Mouse (Mus musculus) heart, postnatal 14 days (tissue): ENCODE data around the gene Smarcc2. TPM values are rescaled to one million over a fixed set of nuclear protein-coding genes. Genes with fewer than 3 reads are reported as not detected.

Source experiments
- DNase-seq, 2 experiments: peaks; one replicate each; pipeline ENCODE4 v3.0.0; 2021 to 2022
- intact Hi-C: fragments of 180-260 bp; cut with DNase I; formaldehyde crosslinking; loops from one replicate; pipeline ENCODE4 v1.15.1; 2025
- total RNA-seq, 2 experiments: library from RNA; stranded (reverse); gene quantifications; 2 replicates each; pipeline ENCODE4 v1.2.3; 2021

Smarcc2 gene
- total RNA-seq, 2 experiments from 2014 or later, result 76.6 to 80.5 TPM

DNA sequence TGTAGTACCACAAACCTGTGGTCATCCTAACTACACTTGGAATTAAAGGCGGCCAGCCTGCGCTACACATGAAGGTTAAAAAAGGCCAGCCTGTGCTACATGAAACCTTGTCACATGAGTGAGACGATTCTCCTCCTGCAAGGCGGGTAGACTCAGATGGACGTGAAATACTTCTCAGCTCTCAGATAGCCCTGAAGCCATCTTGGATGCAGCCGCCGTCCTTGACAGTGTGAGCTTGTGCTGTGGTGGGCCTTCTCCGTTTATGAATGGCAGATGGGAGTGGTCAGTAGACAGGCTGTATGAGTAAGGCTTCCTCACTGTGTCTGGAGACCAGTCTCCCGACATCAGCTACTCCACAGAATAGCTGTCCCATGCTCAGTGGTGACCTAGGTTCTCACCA is 50.2 kb downstream of the Smarcc2 start:
- no peak for DNase-seq
- intact Hi-C loops, result no loop called here

GRCm38 (mm10) chr10:128509831-128510230 is 50.8 kb downstream of the Smarcc2 start:
- no peak for DNase-seq
- intact Hi-C loops, result no loop called here

- intact Hi-C loops, result no loop called here
- no peak for DNase-seq
Measured at GRCm38 (mm10) chr10:128510301-128510700, 51.3 kb downstream of the Smarcc2 start.

DNA sequence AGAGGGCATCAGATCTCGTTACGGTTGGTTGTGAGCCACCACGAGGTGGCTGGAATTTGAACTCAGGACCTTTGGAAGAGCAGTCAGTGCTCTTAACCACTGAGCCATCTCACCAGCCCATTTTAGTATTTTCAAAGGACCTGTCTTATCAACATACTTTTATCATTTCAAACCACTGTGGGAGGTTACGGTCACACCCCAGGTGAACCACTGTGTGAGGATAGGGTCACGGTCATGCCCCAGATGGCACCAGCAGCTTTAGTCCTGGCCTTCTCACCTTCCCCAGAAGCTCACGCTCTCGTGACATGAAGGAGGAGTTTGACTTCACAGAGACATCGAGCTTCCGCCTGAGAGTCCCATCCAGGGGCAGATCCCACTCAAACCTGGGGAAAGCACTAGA is 52.1 kb downstream of the Smarcc2 start:
- intact Hi-C loops, result no loop called here
- DNase-seq, result no peak

GRCm38 (mm10) chr10:128511761-128512160 is 52.7 kb downstream of the Smarcc2 start:
- no peak for DNase-seq
- intact Hi-C loops, result no loop called here

- intact Hi-C loops, result no loop called here
- no peak for DNase-seq
Measured at GRCm38 (mm10) chr10:128515044-128515443, 56.0 kb downstream of the Smarcc2 start.

DNA sequence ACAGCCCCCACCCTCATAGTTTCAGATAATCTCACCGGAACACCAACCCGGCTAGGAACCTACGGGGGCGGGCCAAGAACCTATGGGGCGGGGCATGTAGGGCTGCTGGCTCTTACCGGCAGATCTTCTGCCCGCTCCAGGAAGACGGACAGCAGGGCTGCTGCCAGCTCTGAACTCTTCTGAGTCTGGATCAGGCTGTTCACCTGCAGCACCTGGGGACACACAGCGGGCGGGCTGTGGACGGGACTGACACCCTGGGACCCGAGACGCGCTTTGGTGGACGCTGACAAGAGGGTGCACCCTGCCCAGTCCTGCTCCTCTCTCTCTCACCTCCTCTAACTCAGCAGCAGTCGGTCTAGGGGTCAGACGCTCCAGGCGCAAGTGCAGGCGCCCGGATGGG is 57.0 kb downstream of the Smarcc2 start:
- intact Hi-C loops, result no loop called here
- no peak for DNase-seq

GRCm38 (mm10) chr10:128516677-128517076 is 57.6 kb downstream of the Smarcc2 start:
- intact Hi-C loops, result no loop called here
- DNase-seq, result no peak

- peak; percentile 63 to 65 for DNase-seq
- intact Hi-C loops, result no loop called here
Measured at GRCm38 (mm10) chr10:128518833-128519232, 59.8 kb downstream of the Smarcc2 start.

- intact Hi-C loops, result loop anchor here (2.0 kb wide), 1 partner anchor 14 kb away; no protein-coding TSS in a partner anchor
Measured at GRCm38 (mm10) chr10:128520591-128520990, 61.5 kb downstream of the Smarcc2 start.

DNA sequence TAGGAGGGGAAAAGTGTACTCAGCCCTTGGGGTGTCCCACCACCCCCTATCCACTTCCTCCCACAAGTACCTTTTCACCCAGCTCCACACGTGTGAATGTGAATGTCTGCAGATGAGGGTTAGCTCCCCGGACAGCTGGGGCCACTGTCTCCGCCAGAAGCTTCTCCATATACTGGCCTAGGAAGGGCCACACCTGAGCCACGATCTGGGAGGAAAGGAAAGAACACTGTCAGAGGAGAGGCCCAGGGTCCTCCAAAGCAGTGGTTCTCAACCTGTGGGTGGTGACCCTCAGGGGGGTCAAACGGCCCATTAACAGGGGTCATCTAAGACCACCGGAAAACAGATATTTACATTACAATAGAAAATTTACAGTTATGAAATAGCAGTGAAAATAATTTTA is 63.3 kb downstream of the Smarcc2 start:
- no peak for DNase-seq
- intact Hi-C loops, result no loop called here

More at GRCm38 (mm10) chr10:128520591-128520990, 61.5 kb downstream of the Smarcc2 start:
- no peak for DNase-seq

DNA sequence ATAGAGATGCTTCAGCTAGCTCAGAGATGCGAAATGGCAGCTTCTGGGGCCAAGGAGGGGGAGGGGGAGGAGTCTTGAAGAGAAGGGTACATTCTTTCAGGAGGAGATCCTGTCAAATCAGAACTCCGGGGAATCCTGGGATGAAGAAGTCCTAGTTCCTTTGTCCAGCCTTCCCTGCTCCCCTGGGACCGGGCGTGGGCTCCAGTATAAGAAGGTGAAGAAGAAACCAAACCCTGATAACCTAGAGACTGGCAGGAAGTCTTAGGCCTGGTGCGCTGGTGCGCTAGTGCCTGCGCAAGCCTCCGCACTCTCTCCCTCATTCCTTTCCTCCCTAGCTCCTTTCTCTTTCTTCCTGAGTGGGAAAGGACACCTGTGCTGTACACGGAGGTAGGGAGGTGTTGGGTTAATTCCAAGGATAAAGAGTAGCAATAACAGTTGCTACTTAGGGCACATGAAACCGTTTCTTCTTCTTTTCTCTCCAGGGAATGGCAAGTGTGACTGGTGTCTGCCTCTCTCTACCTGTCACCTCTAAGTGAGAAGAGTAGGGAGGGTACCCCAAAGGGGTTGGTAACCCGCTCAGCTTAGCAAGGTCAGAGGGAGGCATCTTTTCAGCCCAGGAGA is 65.2 kb downstream of the Smarcc2 start:
- intact Hi-C loops, result no loop called here
- DNase-seq, result no peak

DNA sequence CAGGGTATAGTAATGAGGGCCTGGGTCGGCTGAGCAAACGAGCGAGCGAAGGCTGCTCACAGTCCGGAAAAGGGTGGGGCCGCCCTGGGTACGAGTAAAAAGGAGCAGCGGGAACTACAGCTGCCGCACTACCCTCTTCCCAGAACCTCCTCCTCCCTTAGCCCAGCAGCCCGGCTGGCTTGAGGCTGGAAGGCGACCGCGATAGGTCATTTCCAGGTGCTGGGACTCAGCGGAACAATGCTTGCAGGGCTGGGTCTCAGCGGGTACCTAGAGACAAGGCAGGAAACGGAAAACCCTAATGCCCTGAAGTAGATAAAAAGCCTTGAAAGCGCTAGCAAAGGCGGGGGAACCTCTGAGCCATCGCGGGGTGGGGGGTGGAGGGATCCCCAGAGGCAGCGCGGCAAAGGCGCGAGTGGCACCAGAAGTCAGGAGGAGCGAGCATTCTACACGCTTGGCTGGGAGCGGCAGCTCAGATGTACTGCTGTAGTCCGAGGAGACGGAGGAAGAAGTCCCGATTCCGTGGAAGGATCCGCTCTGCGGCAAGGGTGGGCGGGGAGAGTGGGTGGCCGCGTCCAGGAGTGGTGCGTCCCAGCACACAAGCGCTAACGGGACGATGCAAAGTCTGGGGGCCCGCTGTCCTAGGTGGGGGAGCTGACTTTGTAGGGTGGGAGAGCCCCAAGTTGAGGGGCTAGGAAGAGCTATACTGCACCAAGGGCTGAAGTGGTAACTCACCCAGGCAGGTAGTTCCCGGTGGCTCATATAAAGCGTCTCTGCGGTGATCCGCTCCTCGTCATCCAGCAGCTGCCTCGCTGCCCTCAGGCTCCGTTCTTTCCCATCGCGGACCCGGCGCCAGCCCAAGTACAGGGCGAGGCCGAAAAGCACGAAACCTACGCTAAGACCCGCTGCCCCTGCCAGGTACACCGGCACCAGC is 65.9 kb downstream of the Smarcc2 start:
- peak; percentile 52 to 59 for DNase-seq
- intact Hi-C loops, result no loop called here

DNA sequence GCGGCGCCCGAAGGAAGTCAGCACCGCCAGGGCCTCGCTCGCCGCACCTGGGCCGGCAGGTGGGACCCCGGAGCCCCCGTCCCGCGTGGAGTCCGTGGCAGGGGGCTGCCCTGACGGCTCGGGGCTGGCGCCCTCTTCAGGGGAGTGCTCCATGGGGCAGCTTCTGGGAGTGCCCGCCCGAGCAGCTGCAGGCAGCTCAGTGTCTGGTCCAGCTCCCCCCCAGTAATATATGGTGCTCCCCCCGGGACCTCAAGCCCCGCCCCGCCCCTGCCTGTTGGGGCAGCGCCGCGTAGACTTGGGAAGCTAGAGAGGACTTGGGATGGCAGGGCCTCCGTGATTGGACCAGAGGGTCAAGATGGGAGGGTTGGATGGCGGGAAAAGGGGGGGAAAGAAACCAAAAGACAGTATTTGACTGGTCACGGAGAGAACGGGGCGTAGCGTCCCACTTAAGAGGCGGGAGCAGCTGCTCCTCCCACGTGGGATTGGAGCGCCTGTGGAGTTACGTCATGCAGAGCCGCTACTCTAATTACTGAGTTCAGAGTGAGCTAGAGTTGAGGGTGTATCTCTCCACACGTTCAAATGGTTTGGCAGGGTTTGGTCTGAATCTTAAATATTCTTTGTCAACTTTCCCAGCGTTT is 66.7 kb downstream of the Smarcc2 start, which contains the start of gene Esyt1:
Gene Esyt1 (minus strand): TSS at position 201 of the 638 bp plus-strand sequence.
- DNase-seq, result peak; percentile 91
- intact Hi-C loops, result no loop called here

DNA sequence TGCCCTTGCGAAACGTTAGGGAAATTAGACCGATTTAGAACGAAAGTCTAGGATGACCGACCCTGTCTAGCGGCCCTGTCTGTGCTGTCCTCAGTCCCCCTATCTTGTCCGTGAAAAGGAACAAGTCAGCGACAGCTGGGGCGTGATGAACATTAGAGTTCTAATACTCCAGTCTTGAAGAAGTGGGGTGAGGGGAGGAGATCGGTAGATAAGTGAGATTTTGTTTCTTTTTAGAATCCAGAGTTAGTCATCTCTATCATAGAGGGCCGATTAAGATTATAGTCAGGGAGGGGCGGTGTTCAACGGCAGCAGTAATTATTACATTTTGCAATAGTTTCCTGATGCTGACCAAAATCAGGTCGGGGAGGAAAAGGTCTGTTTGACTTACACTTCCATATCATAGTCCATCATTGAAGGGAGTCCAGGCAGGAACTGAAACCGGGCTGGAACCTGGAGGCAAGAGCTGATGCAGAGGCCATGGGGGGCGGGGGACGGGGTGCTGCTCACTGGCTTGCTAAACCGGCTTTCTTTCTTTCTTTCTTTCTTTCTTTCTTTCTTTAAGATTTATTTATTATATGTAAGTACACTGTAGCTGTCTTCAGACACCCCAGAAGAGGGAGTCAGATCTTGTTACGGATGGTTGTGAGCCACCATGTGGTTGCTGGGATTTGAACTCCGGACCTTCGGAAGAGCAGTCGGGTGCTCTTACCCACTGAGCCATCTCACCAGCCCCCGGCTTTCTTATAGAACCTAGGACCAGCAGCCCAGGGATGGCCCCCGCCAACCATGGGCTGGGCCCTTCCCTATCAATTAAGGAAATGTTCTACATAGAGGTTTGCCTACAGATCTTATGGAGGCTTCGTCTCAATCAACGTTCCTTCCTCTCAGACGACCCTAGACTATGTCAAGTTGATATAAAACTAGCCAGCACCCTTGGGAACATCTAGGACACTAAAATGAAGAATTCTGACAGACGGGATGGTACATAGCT is 67.6 kb downstream of the Smarcc2 start:
- intact Hi-C loops, result no loop called here
- DNase-seq, result no peak

DNA sequence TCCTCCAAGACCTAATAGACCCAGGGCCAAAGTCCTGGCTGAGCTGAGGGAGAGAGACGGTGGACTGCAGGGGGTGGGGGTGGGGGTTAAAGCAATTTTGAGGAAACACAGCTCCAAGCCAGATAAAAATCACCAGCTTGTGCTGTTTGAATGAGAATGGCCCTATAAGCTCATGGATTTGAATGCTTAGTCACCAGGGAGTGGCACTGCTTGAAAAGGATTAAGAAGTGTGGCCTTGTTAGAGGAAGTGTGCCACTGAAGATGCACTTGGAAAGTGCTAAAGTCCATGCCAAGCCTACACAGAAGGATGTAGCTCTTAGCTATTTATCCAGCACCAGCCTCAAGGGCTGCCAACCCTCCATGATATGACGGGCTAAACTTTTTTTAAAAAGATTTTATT is 76.2 kb downstream of the Smarcc2 start:
- intact Hi-C loops, result loop anchor here (2.0 to 5.0 kb wide), 2 partner anchors 14 to 128 kb away; no protein-coding TSS in a partner anchor
- no peak for DNase-seq

- DNase-seq, result no peak
- intact Hi-C loops, result loop anchor here (1.0 to 5.0 kb wide), 3 partner anchors 15 to 128 kb away; no protein-coding TSS in a partner anchor
Measured at GRCm38 (mm10) chr10:128535624-128536265, 76.7 kb downstream of the Smarcc2 start.

DNA sequence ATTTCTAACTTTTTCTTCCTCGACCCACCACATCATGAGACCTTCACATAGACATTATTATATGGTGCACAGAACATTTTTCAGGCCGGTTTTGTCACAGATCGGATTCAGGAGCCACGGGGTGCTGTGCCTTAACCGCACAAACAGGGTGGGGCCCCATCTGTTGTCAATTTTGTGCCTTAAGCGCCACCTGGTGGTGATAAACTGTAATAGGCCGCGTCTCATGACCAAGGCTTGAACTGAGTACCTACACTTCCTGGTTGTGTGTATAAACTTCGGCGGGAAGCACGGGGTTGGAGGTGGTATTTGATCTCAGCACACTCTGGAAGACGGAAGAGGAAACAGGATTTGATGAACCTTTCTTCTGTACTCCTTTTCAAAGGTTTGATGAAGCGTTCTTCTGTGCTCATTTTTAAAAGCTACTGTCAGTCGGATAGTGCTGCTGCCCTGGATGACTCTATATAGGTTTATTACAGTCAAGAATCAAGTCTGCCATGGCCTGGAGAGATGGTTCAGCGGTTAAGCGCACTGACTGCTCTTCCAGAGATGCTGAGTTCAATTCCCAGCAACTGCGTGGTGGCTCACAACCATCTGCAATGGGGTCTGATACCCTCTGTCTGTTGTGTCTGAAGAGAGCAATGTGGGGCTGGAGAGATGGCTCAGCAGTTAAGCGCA is 77.4 kb downstream of the Smarcc2 start:
- peak; percentile 85 to 91 for DNase-seq
- intact Hi-C loops, result loop anchor here (1.0 to 5.0 kb wide), 2 partner anchors 78 to 129 kb away; no protein-coding TSS in a partner anchor
